Mouse (Mus musculus): ENCODE data around the gene Mgst3. TPM values are rescaled to one million over a fixed set of nuclear protein-coding genes. Genes with fewer than 3 reads are reported as not detected.

Gene Mgst3
- 100 to 1,000 TPM; 284 to 285 TPM for total RNA-seq (2021)

DNA sequence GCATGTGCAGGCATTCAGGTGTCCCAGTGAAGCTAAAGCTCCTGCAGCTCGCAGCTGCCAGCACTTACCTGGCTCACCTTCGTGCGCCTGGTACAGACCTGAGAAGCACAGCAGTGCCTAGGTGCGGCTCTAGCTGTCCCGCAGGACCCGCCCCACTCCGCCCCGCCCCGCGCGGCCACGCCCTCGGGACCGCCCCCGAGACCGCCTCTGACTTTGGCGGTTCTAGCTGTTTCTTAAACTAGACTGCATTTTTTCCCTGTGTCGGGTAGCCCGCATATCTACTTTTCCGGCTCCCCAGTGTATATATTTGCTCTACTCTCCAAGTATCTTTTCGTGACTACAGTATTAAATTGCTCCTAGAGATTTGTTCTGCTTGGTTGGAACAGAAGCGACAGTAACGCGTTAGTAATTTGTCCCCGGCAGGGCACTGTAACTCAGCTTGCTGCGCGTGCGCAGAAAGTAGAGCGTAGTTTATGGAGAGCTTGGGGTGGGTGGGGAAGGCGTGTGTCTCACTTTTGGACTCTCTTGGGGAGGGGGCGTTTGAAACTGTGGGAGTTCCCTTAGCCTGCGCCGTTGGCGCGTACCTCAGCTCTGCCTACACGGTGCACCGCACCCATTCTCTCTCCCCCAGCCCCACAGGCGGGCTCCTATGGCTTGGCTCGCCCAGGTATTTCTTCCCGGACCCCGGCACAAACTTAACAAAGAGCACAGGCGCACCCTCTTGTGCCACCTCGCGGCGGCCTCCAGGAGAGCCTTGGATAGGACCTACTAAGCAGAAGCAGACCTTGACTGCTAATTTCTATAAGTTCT is at the start of gene Mgst3:
TSS of gene Mgst3 (minus strand) at position 159 of the 810 bp plus-strand sequence.
- peak; percentile 83 for DNase-seq (ENCODE audit: low spot score)
- intact Hi-C loops (cut with DNase I), result loop anchor here (1.0 kb wide), 1 partner anchor 24 kb away; no protein-coding TSS in a partner anchor

DNA sequence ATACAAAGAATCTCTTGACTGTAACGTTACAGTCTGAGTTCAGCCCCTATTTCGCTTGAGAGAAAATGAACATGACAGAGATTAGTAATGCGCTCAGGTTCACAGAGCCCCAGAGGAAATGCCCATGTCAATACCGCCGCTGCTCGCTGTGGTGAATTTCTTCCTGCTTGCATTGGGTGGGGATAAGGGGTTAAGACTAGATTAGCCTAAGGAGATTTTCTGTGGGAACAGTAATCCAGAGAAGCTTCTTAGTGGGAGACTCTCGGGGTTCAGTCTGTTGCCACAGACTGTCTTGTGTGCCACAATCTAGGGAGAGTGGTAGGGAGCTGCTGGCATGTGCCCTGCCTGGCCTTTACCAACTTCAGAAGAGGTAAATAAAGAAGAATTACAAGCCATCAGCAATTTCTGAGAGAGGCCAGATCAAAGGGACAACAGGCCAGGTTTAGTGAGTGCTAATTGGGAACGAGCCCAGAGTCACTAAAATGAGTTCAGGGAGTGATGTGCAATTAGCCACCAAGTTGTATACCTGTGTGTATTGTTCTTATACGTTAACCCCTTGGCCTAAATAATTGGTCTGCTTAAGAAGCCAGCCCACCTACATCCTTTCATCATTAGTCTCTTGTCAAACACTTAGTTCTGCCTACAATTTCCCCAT is 44.7 kb upstream of the Mgst3 start:
- DNase-seq (ENCODE audit: low spot score), result no peak
- intact Hi-C loops (cut with DNase I), result no loop called here

DNA sequence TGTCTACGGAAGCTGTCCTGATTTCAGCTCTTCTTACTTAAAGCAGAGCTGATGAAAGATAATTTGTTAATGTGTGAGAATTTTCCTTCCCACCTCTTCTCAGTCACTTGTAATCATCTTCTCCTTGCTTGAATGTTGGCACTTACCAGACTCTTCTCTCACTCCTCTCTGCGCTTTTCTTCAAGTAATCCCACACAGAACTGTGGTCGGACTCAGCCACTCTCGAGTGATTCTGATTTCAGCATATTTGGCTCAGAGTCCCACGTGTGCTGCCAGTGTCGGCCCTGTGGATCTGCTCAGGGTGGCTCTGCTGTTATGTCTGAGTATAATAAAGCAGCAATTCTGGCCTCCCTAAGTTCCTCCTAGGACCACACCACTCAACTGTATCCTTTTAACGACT is 43.5 kb upstream of the Mgst3 start:
- intact Hi-C loops (cut with DNase I), result no loop called here
- DNase-seq (ENCODE audit: low spot score), result no peak

DNA sequence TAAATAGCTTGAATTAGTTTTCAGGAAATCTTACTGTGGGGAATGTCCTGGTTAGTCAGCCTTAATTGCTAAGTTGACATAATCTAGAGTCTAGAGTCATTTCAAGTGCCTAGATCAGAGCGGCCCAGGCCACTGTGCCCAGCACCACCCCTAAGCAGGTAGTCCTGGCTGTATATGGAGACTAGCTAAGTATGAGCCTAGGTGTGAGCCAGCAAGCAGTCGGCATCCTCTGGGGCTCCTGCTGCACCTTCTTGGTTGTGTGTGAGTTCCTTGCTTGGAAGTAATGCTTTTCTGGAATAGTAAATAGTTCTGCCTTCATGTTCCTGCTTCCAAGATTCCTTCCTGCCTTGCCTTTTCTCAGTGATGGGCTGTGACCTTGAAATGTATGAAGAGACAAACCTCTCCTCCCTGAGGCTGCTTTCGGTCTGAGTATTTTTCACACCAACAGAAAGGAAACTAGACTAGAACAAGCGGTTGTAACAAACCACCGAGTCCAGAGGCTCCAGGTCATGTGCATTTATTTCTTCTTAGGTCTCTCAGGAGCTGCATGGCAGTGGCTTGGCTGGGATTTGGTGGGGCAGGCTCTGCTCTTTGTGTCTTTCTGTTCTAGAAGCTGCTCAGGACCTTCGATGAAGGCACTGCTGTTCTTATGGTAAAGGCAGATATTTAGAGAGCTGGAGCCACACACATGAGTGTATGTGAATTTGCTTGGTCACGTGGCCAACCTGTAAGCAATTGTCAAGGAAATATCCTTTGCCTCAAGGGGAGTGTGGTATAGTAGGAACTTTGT is 42.7 kb upstream of the Mgst3 start:
- no peak for DNase-seq (ENCODE audit: low spot score)
- intact Hi-C loops (cut with DNase I), result no loop called here

DNA sequence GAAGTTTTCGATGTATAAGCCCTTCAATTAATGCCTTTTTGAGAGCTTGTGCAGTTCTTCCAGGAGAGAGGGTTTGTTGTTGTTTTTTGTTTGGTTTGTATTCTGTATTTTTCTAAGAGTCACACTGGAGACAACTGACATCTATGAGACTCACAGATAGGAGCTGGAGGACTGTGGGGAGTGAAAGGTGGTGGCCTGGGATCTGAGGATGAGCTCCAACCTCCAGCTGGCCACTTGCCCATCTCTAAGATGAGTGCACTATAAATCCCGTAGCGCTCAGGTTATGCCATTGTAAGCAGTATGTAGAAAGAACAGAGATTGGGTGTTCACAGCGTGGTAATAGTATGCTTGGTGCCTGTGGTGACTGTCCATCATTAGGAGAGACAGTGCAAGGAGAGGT is 41.3 kb upstream of the Mgst3 start:
- intact Hi-C loops (cut with DNase I), result no loop called here
- no peak for DNase-seq (ENCODE audit: low spot score)

DNA sequence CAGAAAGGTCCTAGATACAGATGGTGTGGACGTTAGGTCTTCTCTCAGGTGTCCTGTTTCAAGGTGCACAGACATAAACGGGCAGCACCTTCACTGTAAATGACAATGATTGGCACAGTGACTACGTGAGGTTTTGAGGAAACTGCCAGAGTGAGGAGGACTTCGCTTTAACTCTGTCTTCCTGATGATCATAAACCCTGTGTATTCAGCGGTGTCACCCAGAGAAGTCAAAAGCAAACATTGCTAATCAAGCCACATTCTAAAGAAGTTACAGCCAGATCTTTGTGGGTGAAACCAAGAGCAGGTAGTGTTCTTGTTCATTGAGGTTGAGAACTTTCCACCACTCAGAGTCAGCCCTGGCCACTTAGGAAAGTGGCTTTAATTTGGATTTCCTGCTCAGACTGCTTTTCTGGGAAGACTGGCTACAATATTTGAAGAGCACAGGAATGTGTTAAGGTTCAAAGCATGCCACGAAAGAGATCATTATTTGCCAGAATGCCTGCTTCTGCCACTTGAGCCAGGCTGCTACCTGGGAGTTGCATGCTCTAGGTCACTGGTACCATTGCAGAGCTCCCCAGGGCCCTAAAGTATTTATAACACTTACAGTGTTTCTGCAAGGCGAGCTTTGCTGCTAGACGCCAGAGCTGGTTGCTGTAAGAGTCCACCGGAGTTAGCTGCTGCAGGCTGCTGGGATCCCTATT is 37.5 kb upstream of the Mgst3 start:
- no peak for DNase-seq (ENCODE audit: low spot score)

DNA sequence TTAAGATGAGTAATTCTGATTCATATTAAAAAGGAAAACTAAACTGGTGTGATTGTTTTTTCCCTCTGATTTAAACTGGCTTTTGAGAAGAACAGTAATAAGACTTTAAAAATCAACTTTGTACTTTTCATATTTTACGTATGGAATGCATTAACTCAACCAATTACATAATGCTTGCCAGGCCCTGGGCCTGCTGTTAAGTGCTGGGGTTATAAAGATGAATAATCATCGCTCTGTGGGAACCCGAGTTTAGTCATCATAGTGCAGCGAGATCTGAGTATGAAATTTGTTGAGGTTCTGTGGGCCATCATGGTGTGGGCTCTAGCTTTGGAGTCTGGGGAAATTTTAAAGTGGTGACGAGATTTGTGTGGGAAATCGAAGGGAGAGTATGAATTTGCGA is 33.0 kb upstream of the Mgst3 start:
- intact Hi-C loops (cut with DNase I), result no loop called here
- DNase-seq (ENCODE audit: low spot score), result no peak

More for the DNA sequence above, 37.5 kb upstream of the Mgst3 start:
- intact Hi-C loops (cut with DNase I), result no loop called here

DNA sequence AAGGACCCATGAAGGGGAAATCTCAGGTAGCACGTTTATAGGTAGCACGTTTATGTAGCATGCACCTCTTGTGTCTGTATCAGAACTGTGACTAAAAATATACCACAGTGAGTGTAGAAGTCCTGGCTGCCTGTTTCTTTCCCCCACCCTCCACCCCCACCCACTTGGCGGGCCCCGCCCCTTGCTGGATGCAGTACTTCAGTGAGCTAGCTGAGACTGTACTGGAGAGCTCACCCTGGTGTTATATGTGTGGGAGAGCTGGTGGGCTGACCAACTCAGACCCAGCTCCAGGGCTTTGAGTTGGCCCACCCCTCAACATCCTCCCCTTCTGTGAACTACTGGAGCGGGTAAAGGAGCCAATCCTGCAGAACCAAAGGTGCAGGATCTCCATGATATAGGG is 31.9 kb upstream of the Mgst3 start:
- DNase-seq (ENCODE audit: low spot score), result no peak
- intact Hi-C loops (cut with DNase I), result no loop called here

DNA sequence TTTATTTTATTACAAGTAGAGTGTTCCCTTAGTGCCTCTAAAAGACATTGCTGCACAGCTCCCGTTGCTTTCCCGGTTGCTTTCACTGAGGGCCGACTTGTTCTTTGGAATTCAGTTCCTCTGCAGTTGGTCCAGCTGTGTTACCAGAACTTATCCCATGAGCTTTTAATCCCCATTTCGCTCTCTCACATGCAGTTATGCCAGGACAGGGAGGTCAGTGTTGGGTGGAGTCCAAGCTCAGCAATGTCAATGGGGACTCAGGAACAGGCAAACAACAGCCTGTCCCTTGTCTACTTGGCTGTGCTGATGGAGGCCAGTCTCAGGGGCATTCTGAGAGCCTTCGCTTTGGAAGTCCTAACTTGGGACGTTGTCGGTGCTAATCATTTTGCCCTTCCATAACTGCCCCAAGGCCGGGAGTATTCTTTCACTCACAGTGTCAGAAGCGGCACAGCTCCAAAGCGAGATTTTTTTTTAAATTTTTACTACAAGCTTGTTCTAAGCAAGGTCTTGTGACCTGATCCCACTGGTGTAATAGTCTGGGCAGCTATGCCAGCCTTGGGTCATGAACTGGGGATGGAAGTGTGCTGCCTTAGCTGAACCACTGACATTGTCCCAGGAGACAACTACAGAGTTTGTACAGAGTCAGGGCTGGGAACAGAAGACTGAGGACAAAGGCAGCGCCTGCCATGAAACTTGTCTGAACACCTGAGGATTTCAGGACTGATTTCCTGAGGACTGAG is 29.0 kb upstream of the Mgst3 start:
- intact Hi-C loops (cut with DNase I), result no loop called here
- DNase-seq (ENCODE audit: low spot score), result peak; percentile 46

DNA sequence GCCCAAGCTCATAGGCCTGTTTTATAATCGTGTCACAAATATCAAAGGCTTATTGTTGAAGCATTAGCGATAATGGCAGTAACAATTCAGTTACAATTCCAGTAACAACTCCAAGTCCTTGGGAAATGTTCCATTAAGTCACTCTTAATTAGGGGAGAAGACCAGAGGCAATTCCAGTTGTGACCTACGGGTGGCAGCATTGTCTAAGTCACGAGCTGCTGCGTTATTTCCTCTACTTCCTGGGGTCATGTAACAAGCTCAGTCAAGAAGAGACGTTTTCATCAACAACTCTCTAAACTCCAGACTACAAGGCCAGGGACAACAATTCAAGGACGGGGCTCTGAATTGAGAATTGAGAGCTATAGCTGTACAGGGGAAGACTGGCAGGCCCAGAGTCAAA is 21.2 kb upstream of the Mgst3 start:
- peak; percentile 28 for DNase-seq (ENCODE audit: low spot score)
- intact Hi-C loops (cut with DNase I), result loop anchor here (1.0 to 10.0 kb wide), 4 partner anchors 222 to 480 kb away; no protein-coding TSS in a partner anchor

DNA sequence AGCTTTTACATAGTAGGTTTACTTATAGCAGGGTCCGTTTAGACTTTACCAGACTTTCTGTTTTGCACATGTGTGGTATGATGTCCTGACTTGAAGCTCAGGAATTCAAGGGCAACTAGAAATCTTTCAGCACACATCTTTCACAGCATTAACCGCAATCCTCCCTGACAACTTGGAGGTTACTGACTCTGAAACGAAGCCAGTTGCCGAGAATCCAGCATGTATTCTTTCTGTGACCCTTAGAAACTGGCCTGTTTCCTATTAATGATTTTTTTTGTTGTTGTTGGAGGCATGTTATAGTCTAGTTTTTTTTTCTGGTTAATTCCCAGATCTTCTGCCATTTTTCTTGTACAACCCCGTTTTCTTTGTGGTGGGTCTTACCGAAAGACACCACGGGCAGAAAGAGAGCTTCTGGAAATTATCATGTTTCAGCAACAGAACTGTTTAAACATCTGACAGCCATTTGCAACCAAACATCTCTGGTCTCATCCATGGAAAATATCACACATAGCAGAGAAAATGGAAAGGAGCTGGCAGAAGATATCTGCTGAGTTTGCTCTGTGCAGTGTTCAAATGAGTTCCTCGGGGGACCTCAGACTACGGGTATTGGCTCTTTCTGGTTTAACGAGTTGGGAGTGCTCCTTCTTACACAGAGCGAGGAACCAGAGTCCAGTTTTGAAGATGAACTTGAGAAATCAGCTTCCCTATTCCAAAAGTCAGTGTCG is 18.5 kb upstream of the Mgst3 start:
- intact Hi-C loops (cut with DNase I), result loop anchor here (10.0 kb wide), 1 partner anchor 483 kb away; no protein-coding TSS in a partner anchor
- DNase-seq (ENCODE audit: low spot score), result no peak

DNA sequence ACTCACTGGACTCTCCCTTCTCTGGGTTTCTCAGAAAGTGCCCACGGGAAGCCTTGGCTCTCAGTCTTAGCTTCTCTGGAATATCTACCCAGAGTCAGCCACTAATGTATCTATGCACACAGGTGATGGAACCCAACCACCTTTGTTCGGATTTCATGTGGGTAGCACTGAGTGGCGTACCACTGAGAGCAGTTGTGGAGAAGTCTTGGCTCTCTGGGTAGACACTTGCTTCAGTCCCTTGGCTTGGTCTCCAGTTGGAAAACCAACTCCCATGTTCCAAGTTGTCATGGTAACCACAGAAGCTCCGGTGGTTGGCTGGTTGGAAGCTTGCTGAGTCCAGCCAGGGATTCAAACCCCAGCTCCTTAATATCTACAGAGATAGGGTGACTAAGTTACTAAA is 16.0 kb upstream of the Mgst3 start:
- intact Hi-C loops (cut with DNase I), result no loop called here
- DNase-seq (ENCODE audit: low spot score), result no peak

DNA sequence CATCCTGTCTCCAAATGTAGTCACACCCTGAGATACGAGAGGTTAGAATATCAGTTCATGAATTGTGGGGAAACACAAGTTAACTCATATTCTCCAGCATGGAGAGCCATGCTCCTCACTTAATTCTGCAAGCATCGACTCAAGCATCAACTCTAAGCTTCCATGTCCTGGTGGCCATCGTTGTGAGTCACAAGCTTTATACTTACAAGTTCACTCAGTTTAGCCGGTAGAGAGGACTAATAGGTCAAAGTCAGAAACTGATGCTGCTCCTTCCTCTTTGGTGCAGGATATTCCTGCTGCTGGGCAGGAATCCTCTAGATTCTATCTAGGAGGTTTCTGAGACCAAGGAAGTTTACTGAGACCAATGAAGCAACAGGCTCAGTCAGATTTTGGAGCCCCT is 11.6 kb upstream of the Mgst3 start:
- intact Hi-C loops (cut with DNase I), result no loop called here

DNA sequence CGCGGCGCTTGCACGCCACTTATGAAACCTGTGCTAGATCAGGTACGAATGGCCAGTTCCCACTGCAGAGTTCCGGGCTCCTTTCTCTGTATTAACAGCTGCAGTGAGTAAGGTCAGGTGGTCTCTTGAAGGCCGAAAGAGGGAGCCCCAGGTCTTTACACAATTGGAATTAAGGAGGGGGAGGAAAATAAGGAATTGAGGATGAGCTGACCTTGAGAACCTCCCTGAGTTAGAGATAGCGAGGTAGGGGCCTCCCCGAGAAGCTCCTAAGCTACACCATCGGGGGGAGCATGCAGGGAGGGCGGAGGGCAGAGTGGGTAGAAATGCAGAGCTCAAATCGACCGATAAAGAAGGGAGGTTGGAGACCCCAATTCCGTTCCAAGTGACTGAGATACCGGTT is 360 bp downstream of the Mgst3 start:
- DNase-seq (ENCODE audit: low spot score), result no peak
- intact Hi-C loops (cut with DNase I), result no loop called here

More for the DNA sequence above, 11.6 kb upstream of the Mgst3 start:
- no peak for DNase-seq (ENCODE audit: low spot score)

DNA sequence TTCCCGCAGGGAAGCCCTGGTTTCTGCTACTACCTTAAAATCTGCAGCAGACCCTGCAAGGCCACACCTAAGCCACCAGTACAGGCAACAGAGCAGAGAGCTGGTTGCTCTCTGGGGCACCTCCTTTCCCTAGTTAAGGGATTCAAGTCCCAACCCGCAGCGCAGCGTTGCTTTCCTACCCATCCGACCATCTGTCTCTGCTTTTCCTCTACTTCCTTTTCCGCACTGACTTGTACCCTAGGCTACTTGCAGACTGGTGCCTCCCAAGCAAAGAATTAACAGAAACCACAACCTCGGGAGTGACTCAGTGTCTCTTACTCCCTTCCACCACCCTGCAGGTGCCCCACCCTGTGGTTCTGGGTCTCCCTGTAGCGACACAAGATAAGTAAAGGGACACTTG is 954 bp downstream of the Mgst3 start:
- intact Hi-C loops (cut with DNase I), result no loop called here
- DNase-seq (ENCODE audit: low spot score), result no peak

DNA sequence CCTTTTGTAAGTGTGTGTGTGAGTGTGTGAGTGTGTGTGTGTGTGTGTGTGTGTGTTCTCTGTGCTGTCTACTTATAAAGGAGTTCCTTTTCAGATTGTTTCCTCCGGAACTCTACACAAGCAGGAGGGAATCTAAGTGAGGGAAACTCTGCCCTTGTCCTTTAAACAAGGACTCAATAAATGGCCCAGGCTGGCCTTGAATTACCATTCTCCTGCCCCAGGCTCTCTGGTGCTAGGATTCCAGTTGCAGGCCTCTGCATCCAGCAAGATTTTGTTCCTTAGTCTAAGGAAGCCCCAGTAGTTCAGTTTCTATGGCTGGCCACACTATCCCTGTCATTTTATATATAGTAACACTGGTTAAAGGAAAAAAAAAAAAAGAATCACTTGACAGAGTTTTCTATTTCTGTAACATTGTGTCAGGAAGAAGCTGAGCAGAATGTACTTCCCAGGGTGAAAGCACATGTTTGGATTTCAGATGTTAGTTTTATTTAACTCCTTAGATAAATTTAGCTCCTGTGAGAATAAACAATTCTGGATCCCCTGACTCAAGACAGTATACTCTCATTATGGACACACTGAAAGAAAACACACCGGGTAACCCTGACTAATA is 1.5 kb downstream of the Mgst3 start:
- intact Hi-C loops (cut with DNase I), result no loop called here

DNA sequence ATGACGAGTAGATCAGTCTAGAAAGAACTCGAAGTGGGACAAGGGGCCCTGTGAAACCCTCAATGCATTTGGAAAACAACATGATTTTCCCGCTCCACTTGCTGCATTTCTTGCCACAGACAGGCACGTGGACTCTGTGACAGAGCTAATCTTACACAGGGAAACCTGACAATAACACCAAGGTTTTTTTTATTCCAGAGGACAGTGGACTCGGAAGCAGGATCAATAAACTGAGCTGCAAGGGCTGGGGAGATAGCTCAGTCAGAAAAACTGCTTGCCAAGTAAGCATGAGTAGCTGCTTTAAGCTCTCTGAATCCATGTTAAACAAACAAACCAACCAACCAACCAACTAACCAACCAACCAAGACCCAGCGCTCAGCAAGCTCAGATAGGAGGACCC is 2.4 kb downstream of the Mgst3 start:
- intact Hi-C loops (cut with DNase I), result no loop called here
- no peak for DNase-seq (ENCODE audit: low spot score)

More for the DNA sequence above, 1.5 kb downstream of the Mgst3 start:
- DNase-seq (ENCODE audit: low spot score), result no peak

DNA sequence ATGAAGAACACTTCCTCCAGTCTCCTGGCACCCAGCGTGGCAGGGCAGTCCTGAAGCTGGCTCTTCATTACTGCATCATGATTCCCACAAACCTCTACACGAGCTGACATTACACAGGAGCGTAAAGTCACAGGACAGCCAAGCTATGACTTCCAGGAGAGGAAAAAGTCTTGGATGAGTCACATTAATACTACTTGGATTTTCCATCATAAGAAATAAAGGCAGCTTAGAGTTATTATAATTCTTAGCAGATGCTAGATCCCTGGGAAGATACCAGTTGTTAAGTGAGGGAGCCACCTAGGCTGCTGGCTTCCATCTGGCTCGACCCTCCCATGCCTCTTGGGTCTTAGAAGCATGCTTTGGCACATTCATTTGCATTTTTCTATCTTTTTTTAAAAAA is 3.3 kb downstream of the Mgst3 start:
- DNase-seq (ENCODE audit: low spot score), result no peak
- intact Hi-C loops (cut with DNase I), result no loop called here

Measured in heart, postnatal 25 days (tissue).